Mouse (Mus musculus) neural tube, embryonic 11.5 days (tissue): ENCODE results near the gene Mapk1ip1l. TPM values are rescaled to one million over a fixed set of nuclear protein-coding genes. Genes with fewer than 3 reads are reported as not detected.

Experiments used
- polyA plus RNA-seq: library from polyadenylated mRNA; unstranded; fragments of >200 nt; fragmentation: Nextera tagmentation; extraction: Ambion mirVana; gene quantifications from 2 replicates; pipeline ENCODE4 v1.2.1, GENCODE M21; 2014

The Mapk1ip1l gene
- polyA plus RNA-seq, 1 experiment from 2014 or later: 101 TPM

Other genes starting within 250 kb of the Mapk1ip1l start
- 2.3 and 2.4 TPM in 2 replicates for gene Gch1, start 108.9 kb upstream of the Mapk1ip1l start, polyA plus RNA-seq
- 37.6 and 40.1 TPM in 2 replicates for gene Wdhd1, start 21.4 kb upstream of the Mapk1ip1l start, polyA plus RNA-seq
- 5.0 and 7.7 TPM in 2 replicates for gene Socs4, start 21.3 kb upstream of the Mapk1ip1l start, polyA plus RNA-seq
- 1.1 and 1.2 TPM in 2 replicates for gene Lgals3, start 69.5 kb downstream of the Mapk1ip1l start, polyA plus RNA-seq
- 55.3 and 56.2 TPM in 2 replicates for gene Dlgap5, start 120.1 kb downstream of the Mapk1ip1l start, polyA plus RNA-seq
- 22.9 and 25.8 TPM in 2 replicates for gene Fbxo34, start 152.2 kb downstream of the Mapk1ip1l start, polyA plus RNA-seq